Mouse (Mus musculus): ENCODE data around the gene Acox1.

DNA sequence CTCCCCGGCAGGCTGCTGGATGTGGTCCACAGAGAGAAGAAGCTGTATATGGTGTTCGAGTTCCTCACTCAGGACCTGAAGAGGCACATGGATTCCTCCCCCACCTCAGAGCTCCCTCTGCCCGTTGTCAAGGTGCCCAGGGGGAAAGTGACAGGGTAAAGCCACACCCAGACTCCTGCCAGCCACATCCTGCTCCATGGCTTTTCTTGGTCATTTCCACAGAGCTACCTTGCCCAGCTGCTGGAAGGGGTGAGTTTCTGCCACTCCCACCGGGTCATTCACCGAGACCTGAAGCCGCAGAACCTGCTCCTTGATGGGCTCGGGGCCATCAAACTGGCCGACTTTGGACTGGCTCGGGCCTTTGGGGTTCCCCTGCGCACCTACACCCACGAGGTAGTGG, 17.7 kb upstream of the Acox1 start:
- TF ChIP-seq MEF2A (IDR thresholded peaks at IDR 0.05; ENCODE audit: extremely low read depth, insufficient replicate concordance, low read depth, low read length, poor library complexity, severe bottlenecking) = no peak
- no peak for TF ChIP-seq GABPA (IDR thresholded peaks at IDR 0.05; ENCODE audit: low read depth, low read length)
- no peak for TF ChIP-seq EP300 (IDR thresholded peaks at IDR 0.05; ENCODE audit: low read depth in 1 of 2, low read length in 2 of 2)
- TF ChIP-seq USF1 (IDR thresholded peaks at IDR 0.05; ENCODE audit: low read depth, low read length) = no peak
- no peak for TF ChIP-seq MXI1 (IDR thresholded peaks at IDR 0.05; ENCODE audit: low read depth, low read length)
- TF ChIP-seq CTCF (IDR thresholded peaks at IDR 0.05 in 2 of 3, conservative IDR thresholded peaks at IDR 0.05 in 1 of 3; ENCODE audit: control insufficient read depth in 1 of 3, insufficient read depth in 1 of 3, low read depth in 2 of 3, low read length in 3 of 3, poor library complexity in 1 of 3, severe bottlenecking in 1 of 3) = no peak
- TF ChIP-seq ZKSCAN1 (IDR thresholded peaks at IDR 0.05; ENCODE audit: low read depth, low read length) = no peak
- no peak for TF ChIP-seq TCF12 (IDR thresholded peaks at IDR 0.05; ENCODE audit: low read depth, low read length)
